Mouse (Mus musculus) embryonic facial prominence, embryonic 14.5 days (tissue): ENCODE results near the gene Slco3a1. TPM values are rescaled to one million over a fixed set of nuclear protein-coding genes. Genes with fewer than 3 reads are reported as not detected.
A peak's percentile ranks its signal among the peaks of the same experiment; 100 is the strongest.

Experiments used
- ATAC-seq: fragments of 200-750 bp; cut with Nextera tagmentation; 2 replicates; pipeline ENCODE4 v1.8.0; 2017; ENCODE audit warnings: low read depth, moderate number of reproducible peaks, moderate TSS enrichment
- DNase-seq: peaks from one replicate; pipeline ENCODE4 v3.0.0-alpha.2; 2015; ENCODE audit warnings: low spot score
- H3K27ac ChIP-seq: fragments of 300-500 bp; sonication (generic); replicated peaks from 2 replicates; pipeline ENCODE4 v1.5.1; 2014; ENCODE audit warnings: low read depth, mild to moderate bottlenecking, low read length, moderate library complexity
- H3K27me3 ChIP-seq: fragments of 300-500 bp; sonication (generic); replicated peaks from 2 replicates; pipeline ENCODE4 v1.6.1; 2014; ENCODE audit warnings: low read length; ENCODE audit not compliant: control insufficient read depth, insufficient read depth
- H3K36me3 ChIP-seq: fragments of 300-500 bp; sonication (generic); 2 replicates; pipeline ENCODE4 v1.6.1; 2014; ENCODE audit warnings: low read length, mixed read lengths; ENCODE audit not compliant: control insufficient read depth, insufficient read depth
- H3K4me1 ChIP-seq: fragments of 300-500 bp; sonication (generic); 2 replicates; pipeline ENCODE4 v1.6.1; 2014; ENCODE audit warnings: antibody characterized with exemption, low read length; ENCODE audit not compliant: control insufficient read depth, insufficient read depth
- H3K4me2 ChIP-seq: fragments of 300-500 bp; sonication (generic); 2 replicates; pipeline ENCODE4 v1.6.1; 2014; ENCODE audit warnings: low read depth, mild to moderate bottlenecking, low read length, moderate library complexity, mixed read lengths
- H3K4me3 ChIP-seq: fragments of 300-500 bp; sonication (generic); 2 replicates; pipeline ENCODE4 v1.5.1; 2014; ENCODE audit warnings: low read depth, mild to moderate bottlenecking, low read length
- H3K9ac ChIP-seq: fragments of 300-500 bp; sonication (generic); 2 replicates; pipeline ENCODE4 v1.6.1; 2014; ENCODE audit warnings: low read depth, mild to moderate bottlenecking, low read length, moderate library complexity, mixed read lengths
- H3K9me3 ChIP-seq: fragments of 300-500 bp; sonication (generic); 2 replicates; pipeline ENCODE4 v1.6.1; 2016; ENCODE audit warnings: low read length; ENCODE audit not compliant: control insufficient read depth
- WGBS: fragments of 180-500 bp; shearing (Covaris S2); extraction: QIAGEN DNeasy Blood & Tissue Kit; methylation state at CpG from one replicate; pipeline ENCODE4 v1.1.7; 2014; 5-methylcytosine and 5-hydroxymethylcytosine counted together
- polyA plus RNA-seq: library from polyadenylated mRNA; unstranded; fragments of >200 nt; fragmentation: Nextera tagmentation; extraction: Ambion mirVana; gene quantifications from 2 replicates; pipeline ENCODE4 v1.2.1, GENCODE M21; 2014

The Slco3a1 gene
- polyA plus RNA-seq, 1 experiment from 2014 or later = 13.9 TPM

DNA sequence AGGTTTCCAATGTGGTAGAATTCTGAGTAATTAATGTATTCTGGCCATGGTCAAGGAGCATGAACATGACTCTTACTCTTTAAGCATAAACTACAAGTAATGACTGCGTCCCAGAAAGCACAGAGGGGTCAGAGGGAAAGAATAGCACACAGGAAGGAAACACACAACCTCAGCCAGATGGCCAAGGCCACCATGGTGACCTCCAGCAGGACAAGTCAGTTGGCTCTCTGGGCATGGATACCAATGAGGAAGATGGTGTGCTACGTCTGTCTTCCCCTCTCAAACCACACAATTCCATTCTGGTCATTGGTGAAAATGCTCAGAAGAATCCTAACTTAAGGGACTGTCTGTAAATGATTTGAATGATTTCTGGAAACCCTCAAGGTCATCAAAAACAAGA, 165.0 kb downstream of the Slco3a1 start:
- WGBS = 81% methylated on average over 2 of the region's 2 CpGs
- no peaks in the 10 kb centered on the region for H3K4me1 ChIP-seq
- H3K27ac ChIP-seq = no peak overlapping the region
- no peak overlapping the region for H3K9ac ChIP-seq
- DNase-seq = no peak
- no peak overlapping the region for H3K4me3 ChIP-seq
- H3K4me2 ChIP-seq = no peak overlapping the region
- no peaks in the 10 kb centered on the region for H3K27me3 ChIP-seq
- ATAC-seq = no peak
- H3K36me3 ChIP-seq = no peaks in the 10 kb centered on the region
- no peaks in the 10 kb centered on the region for H3K9me3 ChIP-seq

- H3K9ac ChIP-seq = no peak overlapping the region
- no peak overlapping the region for H3K4me3 ChIP-seq
- no peak overlapping the region for H3K27ac ChIP-seq
- DNase-seq (no peak), ATAC-seq (no peak)
- H3K4me2 ChIP-seq = no peak overlapping the region
- H3K9me3 ChIP-seq = no peaks in the 10 kb centered on the region
- no peaks in the 10 kb centered on the region for H3K27me3 ChIP-seq
- peaks cover 7% of the 10 kb centered on the region; the same call in 1 of the 2 replicates for H3K4me1 ChIP-seq
- no peaks in the 10 kb centered on the region for H3K36me3 ChIP-seq
- WGBS = 58% methylated on average over 5 of the region's 5 CpGs
Observed at GRCm38 (mm10) chr7:74386257-74386656, 168.3 kb downstream of the Slco3a1 start.

- no peaks in the 10 kb centered on the region for H3K27me3 ChIP-seq
- no peak overlapping the region for H3K27ac ChIP-seq
- no peak overlapping the region for H3K9ac ChIP-seq
- H3K9me3 ChIP-seq = no peaks in the 10 kb centered on the region
- no peaks in the 10 kb centered on the region for H3K36me3 ChIP-seq
- H3K4me2 ChIP-seq = no peak overlapping the region
- DNase-seq (no peak), ATAC-seq (no peak)
- H3K4me3 ChIP-seq = no peak overlapping the region
- 75% methylated on average over 3 of the region's 3 CpGs for WGBS
- H3K4me1 ChIP-seq = peaks cover 7% of the 10 kb centered on the region; the same call in 1 of the 2 replicates
Observed at GRCm38 (mm10) chr7:74383040-74383666, 171.4 kb downstream of the Slco3a1 start.

GRCm38 (mm10) chr7:74382286-74382685, 172.3 kb downstream of the Slco3a1 start:
- Histone ChIP-seq H3K4me1 (peaks cover 13% of the 10 kb centered on the region), H3K9ac (no peak overlapping the region), H3K4me2 (no peak overlapping the region), H3K36me3 (no peaks in the 10 kb centered on the region), H3K27ac (no peak overlapping the region), H3K27me3 (no peaks in the 10 kb centered on the region), H3K9me3 (no peaks in the 10 kb centered on the region), H3K4me3 (no peak overlapping the region)
- DNase-seq (no peak), ATAC-seq (no peak)
- 52% methylated on average over 3 of the region's 3 CpGs for WGBS

GRCm38 (mm10) chr7:74381881-74382281, 172.7 kb downstream of the Slco3a1 start:
- H3K4me3 ChIP-seq = no peak overlapping the region
- 53% methylated on average over 2 of the region's 2 CpGs for WGBS
- ATAC-seq = no peak

DNA sequence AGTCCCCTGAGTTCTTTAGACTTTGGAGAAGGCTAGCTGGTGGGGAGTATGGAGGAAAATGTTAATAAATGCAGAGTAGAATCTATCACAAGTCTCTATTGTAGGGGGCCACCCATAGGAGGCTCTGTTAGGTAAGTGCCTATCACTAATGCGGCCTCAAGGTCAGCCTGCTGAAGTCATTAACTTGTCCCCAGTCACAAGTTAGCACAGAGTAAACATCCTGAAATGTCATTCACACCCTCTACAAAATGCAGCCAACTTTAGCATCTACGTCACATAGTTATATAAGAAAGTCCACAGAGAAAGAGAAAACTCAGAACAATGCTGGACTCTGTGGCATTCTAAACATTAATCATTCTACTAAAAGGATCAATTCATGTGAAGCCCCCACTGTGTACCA, 173.5 kb downstream of the Slco3a1 start:
- no peak overlapping the region for H3K9ac ChIP-seq
- ATAC-seq (no peak), DNase-seq (no peak)
- peaks cover 24% of the 10 kb centered on the region for H3K4me1 ChIP-seq
- WGBS = 90% methylated on average over 2 of the region's 2 CpGs
- H3K36me3 ChIP-seq = no peaks in the 10 kb centered on the region
- no peaks in the 10 kb centered on the region for H3K27me3 ChIP-seq
- no peak overlapping the region for H3K4me3 ChIP-seq
- no peak overlapping the region for H3K4me2 ChIP-seq
- no peak overlapping the region for H3K27ac ChIP-seq
- H3K9me3 ChIP-seq = no peaks in the 10 kb centered on the region

More at GRCm38 (mm10) chr7:74381881-74382281, 172.7 kb downstream of the Slco3a1 start:
- H3K9ac ChIP-seq = no peak overlapping the region
- H3K27me3 ChIP-seq = no peaks in the 10 kb centered on the region
- no peak for DNase-seq
- H3K4me1 ChIP-seq = peaks cover 16% of the 10 kb centered on the region
- H3K27ac ChIP-seq = no peak overlapping the region
- no peak overlapping the region for H3K4me2 ChIP-seq
- no peaks in the 10 kb centered on the region for H3K9me3 ChIP-seq
- no peaks in the 10 kb centered on the region for H3K36me3 ChIP-seq

GRCm38 (mm10) chr7:74377909-74378308, 176.7 kb downstream of the Slco3a1 start:
- H3K4me3 ChIP-seq = no peak overlapping the region
- H3K9ac ChIP-seq = no peak overlapping the region
- WGBS = 35% methylated on average over 10 of the region's 10 CpGs
- H3K36me3 ChIP-seq = no peaks in the 10 kb centered on the region
- peaks cover 26% of the 10 kb centered on the region for H3K4me1 ChIP-seq
- DNase-seq (no peak), ATAC-seq (no peak)
- H3K4me2 ChIP-seq = peak overlapping the region; percentile 30
- H3K9me3 ChIP-seq = no peaks in the 10 kb centered on the region
- H3K27me3 ChIP-seq = no peaks in the 10 kb centered on the region
- H3K27ac ChIP-seq = no peak overlapping the region

GRCm38 (mm10) chr7:74376397-74377044, 178.1 kb downstream of the Slco3a1 start:
- H3K27me3 ChIP-seq = no peaks in the 10 kb centered on the region
- no peak overlapping the region for H3K4me2 ChIP-seq
- H3K4me3 ChIP-seq = no peak overlapping the region
- DNase-seq (peak; percentile 63), ATAC-seq (no peak)
- H3K27ac ChIP-seq = no peak overlapping the region
- H3K4me1 ChIP-seq = peaks cover 24% of the 10 kb centered on the region
- no peaks in the 10 kb centered on the region for H3K9me3 ChIP-seq
- no peaks in the 10 kb centered on the region for H3K36me3 ChIP-seq
- 43% methylated on average over 12 of the region's 12 CpGs for WGBS
- H3K9ac ChIP-seq = no peak overlapping the region
